Mouse (Mus musculus): ENCODE results near the gene Olfr1191-ps1.
"Not testable (repeated sequence)": the region's sequence is repeated elsewhere in the genome, so short reads cannot be mapped to it uniquely, and the experiment has no call there.

The Olfr1191-ps1 gene

DNA sequence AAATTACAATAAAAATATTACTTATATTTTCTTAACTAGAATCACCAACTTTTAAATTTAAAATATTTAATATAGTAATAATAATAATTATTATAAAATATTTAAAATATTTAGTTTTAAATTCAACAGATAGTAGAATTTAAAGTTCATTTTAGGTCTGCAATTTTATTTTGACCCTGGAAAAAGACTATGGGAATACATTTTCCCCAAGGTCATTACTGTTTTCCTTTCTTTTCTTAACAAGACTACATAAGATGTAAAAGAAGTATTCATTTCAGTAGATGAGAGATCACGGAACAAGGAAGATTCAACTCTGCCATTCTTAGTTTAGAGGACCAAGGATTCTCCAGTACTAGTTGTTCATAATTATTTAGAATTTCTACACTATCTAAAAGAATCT is at the start of gene Olfr1191-ps1:
Gene Olfr1191-ps1 (plus strand): TSS at position 301 of the 400 bp plus-strand sequence.
- not testable (repeated sequence) for DNase-seq (ENCODE audit: low spot score)

DNA sequence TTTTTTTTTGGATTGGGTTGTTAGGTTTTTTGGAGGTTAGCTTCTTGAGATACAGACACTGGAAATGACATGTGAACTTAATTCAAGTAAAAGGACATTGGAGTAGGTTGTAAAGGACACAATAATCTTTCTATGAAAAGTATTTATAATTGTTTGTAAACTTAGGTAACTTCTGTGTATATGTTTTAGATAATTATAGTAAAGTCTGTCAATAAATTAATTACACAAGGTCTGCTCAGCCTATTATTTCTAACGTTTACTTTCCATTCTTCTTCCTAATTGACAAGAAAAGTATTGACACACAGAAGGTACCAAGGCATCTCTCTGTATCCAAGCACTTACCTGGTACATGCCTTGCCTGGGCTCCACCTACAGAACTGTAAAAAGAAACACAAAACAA is 7.9 kb downstream of the Olfr1191-ps1 start, which contains the start of gene Olfr1192-ps1:
Gene Olfr1192-ps1 (plus strand): TSS at position 301 of the 400 bp plus-strand sequence.
- DNase-seq (ENCODE audit: low spot score), result no peak

DNA sequence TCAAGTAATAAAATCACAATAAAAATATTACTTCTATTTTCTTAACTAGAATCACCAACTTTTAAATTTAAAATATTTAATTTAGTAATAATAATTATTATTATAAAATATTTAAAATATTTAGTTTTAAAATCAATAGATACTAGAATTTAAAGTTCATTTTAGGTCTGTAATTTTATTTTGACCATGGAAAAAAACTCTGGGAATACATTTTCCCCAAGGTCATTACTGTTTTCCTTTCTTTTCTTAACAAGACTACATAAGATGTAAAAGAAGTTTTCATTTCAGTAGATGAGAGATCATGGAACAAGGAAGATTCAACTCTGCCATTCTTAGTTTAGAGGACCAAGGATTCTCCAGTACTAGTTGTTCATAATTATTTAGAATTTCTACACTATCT is 35.0 kb downstream of the Olfr1191-ps1 start, which contains the start of gene Olfr1193:
Gene Olfr1193 (plus strand): TSS at position 301 of the 400 bp plus-strand sequence.
- DNase-seq (ENCODE audit: low spot score), result not testable (repeated sequence)

DNA sequence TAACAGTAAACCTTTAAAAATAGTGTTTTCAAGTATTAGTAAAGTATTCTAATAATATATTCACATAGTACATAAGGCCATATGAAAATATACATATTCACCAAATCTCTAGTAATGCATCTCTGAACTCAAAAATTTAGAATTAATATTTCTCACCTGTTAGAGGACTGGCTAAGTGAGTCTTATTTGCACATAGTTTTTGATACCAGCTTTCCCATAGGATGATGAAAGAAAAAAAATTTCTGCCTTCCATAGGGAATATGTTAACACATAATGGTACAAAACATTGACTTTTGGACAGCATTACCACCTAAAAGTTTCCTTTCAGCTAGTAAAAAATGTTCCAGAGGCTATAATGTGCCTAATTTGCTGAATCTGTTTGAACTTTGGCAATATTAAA is 48.7 kb downstream of the Olfr1191-ps1 start, which contains the start of gene Olfr1195:
Gene Olfr1195 (minus strand): TSS at position 101 of the 400 bp plus-strand sequence.
- DNase-seq (ENCODE audit: low spot score), result no peak

All from urinary bladder, postnatal 14 days (tissue).